In genomic region chr16:30531761-30532406, GRCm38 (mm10) we compare ENCODE assay signal across 7 mouse cellular contexts. TPM values are rescaled to one million over a fixed set of nuclear protein-coding genes. Genes with fewer than 3 reads are reported as not detected.
DNase-seq lines count a peak whose midpoint lies in the region; ATAC-seq and TF ChIP-seq lines count a peak whose summit lies in the region.

No protein-coding gene starts in this region.

- H3K36me3 ChIP-seq in forebrain, embryonic 13.5 days (ENCODE audit: poor library complexity, severe bottlenecking), result peaks cover 52% of the 10 kb centered on the region
- H3K36me3 ChIP-seq in lung, postnatal 0 days (ENCODE audit: insufficient read depth, low read length), result no peaks in the 10 kb centered on the region

- ATAC-seq in forebrain, embryonic 13.5 days, result peak; percentile 41; the same call in 1 of the 2 replicates
- peak; percentile 56 for ATAC-seq in lung, postnatal 0 days
- peak; percentile 42; the same call in 1 of the 2 replicates for ATAC-seq in neutrophil, adult 5-6 weeks (ENCODE audit: extremely low read depth, insufficient number of reproducible peaks, low FRiP score, poor library complexity, severe bottlenecking)

- peak; percentile 95 for TF ChIP-seq CTCF in lung, postnatal 0 days (IDR thresholded peaks at IDR 0.05)

- no peak for TF ChIP-seq EP300 in lung, postnatal 0 days (IDR thresholded peaks at IDR 0.05)

- H3K4me1 ChIP-seq in forebrain, embryonic 13.5 days, result peaks cover 3% of the 10 kb centered on the region; the same call in 1 of the 2 replicates
- no peaks in the 10 kb centered on the region for H3K4me1 ChIP-seq in lung, postnatal 0 days (ENCODE audit: insufficient read depth, low read depth, low read length)

- H3K9me3 ChIP-seq in forebrain, embryonic 13.5 days (replicated peaks), result no peaks in the 10 kb centered on the region
- H3K9me3 ChIP-seq in lung, postnatal 0 days (ENCODE audit: low read length), result no peaks in the 10 kb centered on the region

- 31% methylated on average over 20 of the region's 20 CpGs for WGBS in forebrain, embryonic 13.5 days
- 26% methylated on average over 20 of the region's 20 CpGs for WGBS in lung, postnatal 0 days

- peak; percentile 59 for DNase-seq in right cerebral cortex, postnatal 4 days
- no peak for DNase-seq in right cerebral cortex, adult 18-20 months
- peak; percentile 70 for DNase-seq in ZHBTc4 (ENCODE audit: low read depth, low spot score)
- DNase-seq in induced T-regulatory cell, adult 2 months (ENCODE audit: low read depth), result peak; percentile 66
- peak; percentile 48 for DNase-seq in lung, postnatal 0 days (ENCODE audit: low spot score)

- no peak overlapping the region for H3K27ac ChIP-seq in forebrain, embryonic 13.5 days
- H3K27ac ChIP-seq in lung, postnatal 0 days (ENCODE audit: low read length), result no peak overlapping the region

- H3K27me3 ChIP-seq in forebrain, embryonic 13.5 days, result no peaks in the 10 kb centered on the region
- H3K27me3 ChIP-seq in lung, postnatal 0 days (replicated peaks; ENCODE audit: insufficient read depth, low read length), result no peaks in the 10 kb centered on the region

- no peak overlapping the region for H3K4me3 ChIP-seq in forebrain, embryonic 13.5 days
- H3K4me3 ChIP-seq in lung, postnatal 0 days (ENCODE audit: low read depth, low read length), result no peak overlapping the region

- no peak overlapping the region for H3K4me2 ChIP-seq in forebrain, embryonic 13.5 days
- no peak overlapping the region for H3K4me2 ChIP-seq in lung, postnatal 0 days (replicated peaks; ENCODE audit: low read depth, low read length)

- H3K9ac ChIP-seq in forebrain, embryonic 13.5 days, result no peak overlapping the region
- no peak overlapping the region for H3K9ac ChIP-seq in lung, postnatal 0 days (replicated peaks; ENCODE audit: low read depth)

RNA-seq across cellular contexts. Expression of gene Tmem44, which starts 18.8 kb away (rescaled TPM):
- 56.2 and 60.8 TPM in 2 replicates for polyA plus RNA-seq in forebrain, embryonic 13.5 days (2015; fragmentation: Nextera tagmentation; extraction: Ambion mirVana)
- 17.9 and 21.0 TPM in 2 replicates for polyA plus RNA-seq in lung, postnatal 0 days (2015; fragmentation: Nextera tagmentation; extraction: Ambion mirVana)
- not detected in 2 replicates for total RNA-seq in neutrophil, adult 5-6 weeks (2017)

RNA-seq across cellular contexts. Expression of gene Lsg1, which starts 55.5 kb away (rescaled TPM):
- polyA plus RNA-seq in forebrain, embryonic 13.5 days (2015; fragmentation: Nextera tagmentation; extraction: Ambion mirVana), result 69.7 and 76.9 TPM in 2 replicates
- 28.2 and 30.3 TPM in 2 replicates for polyA plus RNA-seq in lung, postnatal 0 days (2015; fragmentation: Nextera tagmentation; extraction: Ambion mirVana)
- 58.8 and 71.8 TPM in 2 replicates for total RNA-seq in neutrophil, adult 5-6 weeks (2017)
